Mouse (Mus musculus): ENCODE results near the gene Clca2. TPM values are rescaled to one million over a fixed set of nuclear protein-coding genes. Genes with fewer than 3 reads are reported as not detected.
"Not testable (repeated sequence)": the region's sequence is repeated elsewhere in the genome, so short reads cannot be mapped to it uniquely, and the experiment has no call there.

Gene Clca2
- polyA plus RNA-seq, 1 experiment from 2014 or later, result 0.06 TPM

- no peak overlapping the region for H3K4me2 ChIP-seq
- no peaks in the 10 kb centered on the region for H3K36me3 ChIP-seq
- H3K27ac ChIP-seq, result no peak overlapping the region
- H3K9ac ChIP-seq, result no peak overlapping the region
- H3K4me3 ChIP-seq, result no peak overlapping the region
- no peaks in the 10 kb centered on the region for H3K27me3 ChIP-seq
- no peaks in the 10 kb centered on the region for H3K4me1 ChIP-seq (replicated peaks)
- no peak for ATAC-seq (replicated peaks; ENCODE audit: insufficient number of reproducible peaks, insufficient read depth, low FRiP score, low read depth)
- H3K9me3 ChIP-seq (replicated peaks), result no peaks in the 10 kb centered on the region
- 80% methylated on average over 1 of the region's 1 CpGs for WGBS
Measured at GRCm38 (mm10) chr3:145083081-145083480, 16.2 kb downstream of the Clca2 start.

- no peaks in the 10 kb centered on the region for H3K27me3 ChIP-seq
- WGBS, result 74% methylated on average over 8 of the region's 8 CpGs
- no peak for ATAC-seq (replicated peaks; ENCODE audit: insufficient number of reproducible peaks, insufficient read depth, low FRiP score, low read depth)
Measured at GRCm38 (mm10) chr3:145080904-145081303, 18.3 kb downstream of the Clca2 start.

GRCm38 (mm10) chr3:145078405-145078804 is 20.8 kb downstream of the Clca2 start:
- H3K4me1 ChIP-seq (replicated peaks), result no peaks in the 10 kb centered on the region
- no peak overlapping the region for H3K9ac ChIP-seq
- H3K27ac ChIP-seq, result no peak overlapping the region
- no peak overlapping the region for H3K4me3 ChIP-seq
- no peak overlapping the region for H3K4me2 ChIP-seq
- no peaks in the 10 kb centered on the region for H3K27me3 ChIP-seq
- no peak for ATAC-seq (replicated peaks; ENCODE audit: insufficient number of reproducible peaks, insufficient read depth, low FRiP score, low read depth)
- 76% methylated on average over 6 of the region's 6 CpGs for WGBS
- H3K9me3 ChIP-seq (replicated peaks), result no peaks in the 10 kb centered on the region
- no peaks in the 10 kb centered on the region for H3K36me3 ChIP-seq

More at GRCm38 (mm10) chr3:145080904-145081303, 18.3 kb downstream of the Clca2 start:
- no peak overlapping the region for H3K4me2 ChIP-seq
- no peak overlapping the region for H3K9ac ChIP-seq
- no peaks in the 10 kb centered on the region for H3K36me3 ChIP-seq
- H3K4me1 ChIP-seq (replicated peaks), result no peaks in the 10 kb centered on the region
- H3K4me3 ChIP-seq, result no peak overlapping the region
- H3K9me3 ChIP-seq (replicated peaks), result no peaks in the 10 kb centered on the region
- H3K27ac ChIP-seq, result no peak overlapping the region

GRCm38 (mm10) chr3:145072339-145072738 is 26.9 kb downstream of the Clca2 start:
- Histone ChIP-seq H3K4me2 (no peak overlapping the region), H3K4me1 (replicated peaks) (no peaks in the 10 kb centered on the region), H3K27me3 (no peaks in the 10 kb centered on the region), H3K27ac (no peak overlapping the region), H3K9ac (no peak overlapping the region), H3K36me3 (no peaks in the 10 kb centered on the region), H3K4me3 (no peak overlapping the region), H3K9me3 (replicated peaks) (no peaks in the 10 kb centered on the region)
- no peak for ATAC-seq (replicated peaks; ENCODE audit: insufficient number of reproducible peaks, insufficient read depth, low FRiP score, low read depth)
- 88% methylated on average over 3 of the region's 3 CpGs for WGBS

- no peaks in the 10 kb centered on the region for H3K36me3 ChIP-seq
- no peak overlapping the region for H3K4me2 ChIP-seq
- no peaks in the 10 kb centered on the region for H3K27me3 ChIP-seq
- H3K4me3 ChIP-seq, result no peak overlapping the region
- WGBS, result 69% methylated on average over 4 of the region's 4 CpGs
- no peak overlapping the region for H3K27ac ChIP-seq
- no peak overlapping the region for H3K9ac ChIP-seq
- H3K4me1 ChIP-seq (replicated peaks), result no peaks in the 10 kb centered on the region
- H3K9me3 ChIP-seq (replicated peaks), result no peaks in the 10 kb centered on the region
- no peak for ATAC-seq (replicated peaks; ENCODE audit: insufficient number of reproducible peaks, insufficient read depth, low FRiP score, low read depth)
Measured at GRCm38 (mm10) chr3:145068964-145069363, 30.3 kb downstream of the Clca2 start.

GRCm38 (mm10) chr3:145055138-145055537 is 44.1 kb downstream of the Clca2 start:
- not testable (repeated sequence) for H3K9me3 ChIP-seq (replicated peaks); H3K4me1 ChIP-seq (replicated peaks); H3K9ac ChIP-seq; H3K36me3 ChIP-seq; H3K27ac ChIP-seq; ATAC-seq (replicated peaks; ENCODE audit: insufficient number of reproducible peaks, insufficient read depth, low FRiP score, low read depth); H3K27me3 ChIP-seq; H3K4me2 ChIP-seq; H3K4me3 ChIP-seq
- 91% methylated on average over 3 of the region's 3 CpGs for WGBS

- 37% methylated on average over 3 of the region's 3 CpGs for WGBS
- no peak overlapping the region for H3K4me3 ChIP-seq
- ATAC-seq (replicated peaks; ENCODE audit: insufficient number of reproducible peaks, insufficient read depth, low FRiP score, low read depth), result no peak
- no peaks in the 10 kb centered on the region for H3K4me1 ChIP-seq (replicated peaks)
- no peak overlapping the region for H3K9ac ChIP-seq
- no peaks in the 10 kb centered on the region for H3K27me3 ChIP-seq
- H3K4me2 ChIP-seq, result no peak overlapping the region
- H3K9me3 ChIP-seq (replicated peaks), result no peaks in the 10 kb centered on the region
- H3K36me3 ChIP-seq, result no peaks in the 10 kb centered on the region
- H3K27ac ChIP-seq, result no peak overlapping the region
Measured at GRCm38 (mm10) chr3:145049820-145050219, 49.4 kb downstream of the Clca2 start.

- Histone ChIP-seq H3K27me3 (no peaks in the 10 kb centered on the region), H3K9ac (no peak overlapping the region), H3K4me2 (no peak overlapping the region), H3K36me3 (no peaks in the 10 kb centered on the region), H3K4me3 (no peak overlapping the region), H3K4me1 (replicated peaks) (no peaks in the 10 kb centered on the region), H3K9me3 (replicated peaks) (no peaks in the 10 kb centered on the region), H3K27ac (no peak overlapping the region)
- WGBS, result 42% methylated on average over 3 of the region's 3 CpGs
- ATAC-seq (replicated peaks; ENCODE audit: insufficient number of reproducible peaks, insufficient read depth, low FRiP score, low read depth), result no peak
Measured at GRCm38 (mm10) chr3:145038813-145039212, 60.4 kb downstream of the Clca2 start.

- Histone ChIP-seq H3K9ac (no peak within 1 kb of the TSS), H3K4me1 (replicated peaks) (no peaks in the 10 kb centered on the region), H3K27ac (no peak within 1 kb of the TSS), H3K9me3 (replicated peaks) (no peaks in the 10 kb centered on the region), H3K27me3 (no peaks in the 10 kb centered on the region), H3K4me3 (no peak within 1 kb of the TSS), H3K4me2 (no peak within 1 kb of the TSS), H3K36me3 (no peaks in the 10 kb centered on the region)
- ATAC-seq (replicated peaks; ENCODE audit: insufficient number of reproducible peaks, insufficient read depth, low FRiP score, low read depth), result no peak
Measured at GRCm38 (mm10) chr3:145032676-145033075, 66.6 kb downstream of the Clca2 start, which contains the start of gene Clca1. Gene Clca1, minus strand, starts transcription at chr3:145032776.

GRCm38 (mm10) chr3:145028036-145028435 is 71.2 kb downstream of the Clca2 start:
- ATAC-seq (replicated peaks; ENCODE audit: insufficient number of reproducible peaks, insufficient read depth, low FRiP score, low read depth), result no peak
- no peak overlapping the region for H3K9ac ChIP-seq
- no peaks in the 10 kb centered on the region for H3K9me3 ChIP-seq (replicated peaks)
- H3K36me3 ChIP-seq, result no peaks in the 10 kb centered on the region
- H3K4me3 ChIP-seq, result no peak overlapping the region
- H3K27ac ChIP-seq, result no peak overlapping the region
- H3K4me1 ChIP-seq (replicated peaks), result no peaks in the 10 kb centered on the region
- 61% methylated on average over 3 of the region's 3 CpGs for WGBS
- H3K27me3 ChIP-seq, result no peaks in the 10 kb centered on the region
- no peak overlapping the region for H3K4me2 ChIP-seq

- Histone ChIP-seq H3K27me3 (no peaks in the 10 kb centered on the region), H3K36me3 (no peaks in the 10 kb centered on the region), H3K27ac (no peak overlapping the region), H3K9me3 (replicated peaks) (no peaks in the 10 kb centered on the region), H3K4me2 (no peak overlapping the region), H3K4me3 (no peak overlapping the region), H3K9ac (no peak overlapping the region), H3K4me1 (replicated peaks) (no peaks in the 10 kb centered on the region)
- WGBS, result 32% methylated on average over 3 of the region's 3 CpGs
- no peak for ATAC-seq (replicated peaks; ENCODE audit: insufficient number of reproducible peaks, insufficient read depth, low FRiP score, low read depth)
Measured at GRCm38 (mm10) chr3:145026750-145027149, 72.5 kb downstream of the Clca2 start.

All from heart, embryonic 15.5 days (tissue).